Mouse (Mus musculus) limb, embryonic 15.5 days (tissue): ENCODE measurements at regions not wholly inside any gene's neighbourhood (a gene's known extent, or its start where the extent isn't known, plus 50 kb on each side); places are given as distances from the start of the nearest gene placed in this dataset.

Experiments
- ATAC-seq: fragments of 200-750 bp; cut with Nextera tagmentation; 2 replicates; pipeline ENCODE4 v1.8.0; 2017; ENCODE audit warnings: low read depth, moderate TSS enrichment; ENCODE audit not compliant: insufficient number of reproducible peaks, low FRiP score, low TSS enrichment
- H3K27ac ChIP-seq: fragments of 300-500 bp; sonication (generic); 2 replicates; pipeline ENCODE4 v1.5.1; 2015; ENCODE audit warnings: moderate library complexity, mild to moderate bottlenecking, inconsistent platforms
- H3K27me3 ChIP-seq: fragments of 300-500 bp; sonication (generic); 2 replicates; pipeline ENCODE4 v1.6.1; 2015; ENCODE audit warnings: inconsistent platforms
- H3K36me3 ChIP-seq: fragments of 300-500 bp; sonication (generic); 2 replicates; pipeline ENCODE4 v1.6.1; 2015; ENCODE audit warnings: inconsistent platforms
- H3K4me1 ChIP-seq: fragments of 300-500 bp; sonication (generic); 2 replicates; pipeline ENCODE4 v1.6.1; 2015; ENCODE audit warnings: inconsistent platforms
- H3K4me2 ChIP-seq: fragments of 300-500 bp; sonication (generic); 2 replicates; pipeline ENCODE4 v1.6.1; 2015; ENCODE audit warnings: mild to moderate bottlenecking, inconsistent platforms
- H3K4me3 ChIP-seq: fragments of 300-500 bp; sonication (generic); 2 replicates; pipeline ENCODE4 v1.5.1; 2015; ENCODE audit warnings: mild to moderate bottlenecking, inconsistent platforms
- H3K9ac ChIP-seq: fragments of 300-500 bp; sonication (generic); 2 replicates; pipeline ENCODE4 v1.6.1; 2015; ENCODE audit warnings: inconsistent platforms
- H3K9me3 ChIP-seq: fragments of 300-500 bp; sonication (generic); 2 replicates; pipeline ENCODE4 v1.6.1; 2016; ENCODE audit warnings: inconsistent platforms
- WGBS: fragments of 180-500 bp; shearing (Covaris S2); methylation state at CpG from one replicate; pipeline ENCODE4 v1.1.7; 2015; 5-methylcytosine and 5-hydroxymethylcytosine counted together

DNA sequence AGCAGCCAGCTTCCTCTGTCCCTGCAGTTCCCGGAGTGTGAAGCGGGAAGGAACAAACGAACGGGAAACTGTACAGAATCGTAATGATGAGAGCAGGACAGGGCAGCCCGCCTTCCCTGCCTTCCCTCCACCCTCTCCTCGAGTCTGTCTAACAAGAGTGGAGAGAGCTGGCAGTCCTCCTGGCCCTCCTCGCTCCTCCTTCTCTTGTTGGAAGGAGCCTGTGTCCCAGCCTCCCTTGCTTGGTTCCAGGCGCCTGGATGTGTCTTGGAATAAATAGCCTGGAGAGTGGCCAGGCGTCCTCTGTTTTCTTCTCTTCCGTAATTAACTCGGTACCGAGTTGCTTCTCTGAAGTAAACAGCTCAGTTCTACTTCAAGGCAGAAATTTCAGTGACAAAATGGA lies 268.3 kb downstream of the Cdh26 start:
- no peaks in the 10 kb centered on the region for H3K36me3 ChIP-seq
- 49% methylated on average over 13 of the region's 13 CpGs for whole genome bisulfite sequencing
- no peak for ATAC-seq
- H3K9ac ChIP-seq: no peak overlapping the region
- H3K27me3 ChIP-seq: no peaks in the 10 kb centered on the region
- no peaks in the 10 kb centered on the region for H3K4me1 ChIP-seq
- no peak overlapping the region for H3K4me2 ChIP-seq
- no peaks in the 10 kb centered on the region for H3K9me3 ChIP-seq
- no peak overlapping the region for H3K27ac ChIP-seq
- H3K4me3 ChIP-seq: no peak overlapping the region

DNA sequence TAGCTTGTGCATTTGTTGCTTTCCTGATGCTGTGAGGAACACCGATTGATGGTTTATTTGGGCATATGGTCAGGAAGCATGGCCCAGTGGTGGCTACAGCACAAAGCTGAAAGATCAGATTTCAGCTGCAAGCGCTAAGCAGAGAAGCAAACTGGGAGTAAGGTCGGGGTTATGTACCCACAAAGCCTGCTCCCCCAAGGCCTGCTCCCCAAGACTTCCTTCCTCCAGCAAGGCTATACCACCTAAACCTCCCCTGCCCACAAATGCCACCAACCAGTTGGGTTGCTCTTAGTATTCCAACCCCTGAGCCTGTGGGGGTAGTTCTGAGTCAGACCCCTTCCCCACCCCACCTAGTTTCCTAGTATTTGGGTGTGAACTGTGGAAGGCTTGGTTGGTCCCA lies 270.5 kb downstream of the Cdh26 start:
- no peak overlapping the region for H3K4me2 ChIP-seq
- ATAC-seq: no peak
- H3K4me3 ChIP-seq: no peak overlapping the region
- H3K27me3 ChIP-seq: no peaks in the 10 kb centered on the region
- H3K9me3 ChIP-seq: no peaks in the 10 kb centered on the region
- H3K27ac ChIP-seq: no peak overlapping the region
- no peak overlapping the region for H3K9ac ChIP-seq
- 56% methylated on average over 3 of the region's 3 CpGs for WGBS
- H3K4me1 ChIP-seq: no peaks in the 10 kb centered on the region
- no peaks in the 10 kb centered on the region for H3K36me3 ChIP-seq

DNA sequence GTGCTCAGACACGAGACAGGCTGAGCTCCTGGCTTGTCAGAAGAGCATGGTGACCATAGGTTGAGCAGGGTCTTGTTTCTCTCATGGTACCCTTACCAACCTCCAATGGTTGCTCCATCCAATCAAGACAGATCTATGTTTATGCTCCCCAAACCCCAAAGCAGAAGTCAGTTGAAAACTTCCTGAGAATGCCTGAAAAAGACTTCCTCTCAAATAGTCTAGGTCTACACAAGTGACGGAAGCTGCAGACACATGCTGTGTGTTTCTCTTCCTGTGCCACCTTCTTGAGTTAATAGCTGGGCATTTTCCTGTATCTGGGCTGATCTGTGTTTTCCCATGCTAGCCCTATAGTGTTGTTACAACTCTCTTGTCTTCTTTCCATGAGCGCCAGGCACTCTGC lies 274.2 kb downstream of the Cdh26 start:
- H3K27me3 ChIP-seq: no peaks in the 10 kb centered on the region
- H3K9ac ChIP-seq: no peak overlapping the region
- H3K27ac ChIP-seq: no peak overlapping the region
- H3K9me3 ChIP-seq: no peaks in the 10 kb centered on the region
- H3K36me3 ChIP-seq: no peaks in the 10 kb centered on the region
- no peak overlapping the region for H3K4me3 ChIP-seq
- H3K4me2 ChIP-seq: no peak overlapping the region
- 88% methylated on average over 3 of the region's 3 CpGs for WGBS
- H3K4me1 ChIP-seq: no peaks in the 10 kb centered on the region
- no peak for ATAC-seq

DNA sequence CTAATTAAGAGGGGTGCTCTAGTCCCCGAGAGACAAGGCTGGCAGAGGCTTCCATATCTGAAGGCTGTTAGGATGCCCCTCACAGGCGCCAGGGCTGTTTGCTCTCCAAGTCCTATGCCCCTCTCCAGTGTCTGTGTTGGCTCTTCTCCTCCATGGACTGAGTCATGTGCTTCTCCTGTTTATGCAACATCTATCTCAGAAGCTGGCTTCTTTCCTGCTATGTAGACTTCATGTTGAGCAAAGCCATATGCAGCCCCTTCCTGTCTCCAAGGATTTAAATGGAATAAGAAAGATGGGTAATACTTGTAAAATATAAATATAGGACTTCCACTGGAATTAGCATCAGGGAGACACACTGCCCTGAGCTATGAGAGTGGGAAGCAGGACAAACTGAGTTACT lies 278.3 kb downstream of the Cdh26 start:
- no peaks in the 10 kb centered on the region for H3K9me3 ChIP-seq
- no peak overlapping the region for H3K27ac ChIP-seq
- 80% methylated on average over 2 of the region's 2 CpGs for WGBS
- no peak overlapping the region for H3K4me3 ChIP-seq
- no peaks in the 10 kb centered on the region for H3K4me1 ChIP-seq
- no peaks in the 10 kb centered on the region for H3K27me3 ChIP-seq
- ATAC-seq: no peak
- no peak overlapping the region for H3K9ac ChIP-seq
- no peaks in the 10 kb centered on the region for H3K36me3 ChIP-seq
- no peak overlapping the region for H3K4me2 ChIP-seq

DNA sequence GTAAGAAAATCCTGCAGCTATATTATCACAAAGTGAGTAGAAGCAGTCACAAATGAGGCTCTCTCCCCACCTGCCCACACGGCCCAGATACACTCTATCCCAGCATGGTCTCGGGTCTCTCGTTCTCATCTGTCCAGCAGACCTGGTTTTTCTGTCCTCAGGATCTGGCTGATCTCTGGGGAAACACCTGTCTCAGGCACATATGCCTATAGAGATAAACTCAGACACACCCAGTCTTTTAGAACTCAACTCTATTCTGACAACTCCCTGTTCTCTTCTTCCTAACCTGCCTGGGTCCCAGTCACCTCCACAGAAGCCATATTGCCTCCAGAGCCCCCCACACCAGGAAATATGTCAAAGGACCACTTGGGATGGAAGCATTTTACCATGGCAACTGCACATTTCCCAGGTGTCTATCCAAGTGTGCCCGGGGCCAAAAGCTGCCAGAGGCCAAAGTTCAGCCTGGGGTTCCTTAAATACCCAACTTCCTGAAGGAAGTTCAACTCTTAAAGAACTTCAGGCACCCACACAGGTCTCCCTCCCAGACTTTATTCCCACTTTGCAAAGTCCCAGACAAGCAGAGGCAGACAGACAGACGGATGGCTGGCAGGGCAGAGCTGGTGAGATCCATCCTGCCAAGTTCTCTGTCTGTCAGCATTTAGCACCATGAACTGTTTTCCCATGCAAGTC lies 279.0 kb downstream of the Cdh26 start:
- 59% methylated on average over 5 of the region's 5 CpGs for WGBS
- no peak overlapping the region for H3K9ac ChIP-seq
- no peaks in the 10 kb centered on the region for H3K36me3 ChIP-seq
- H3K9me3 ChIP-seq: no peaks in the 10 kb centered on the region
- no peaks in the 10 kb centered on the region for H3K27me3 ChIP-seq
- no peak for ATAC-seq
- H3K4me2 ChIP-seq: no peak overlapping the region
- no peak overlapping the region for H3K4me3 ChIP-seq
- no peaks in the 10 kb centered on the region for H3K4me1 ChIP-seq
- H3K27ac ChIP-seq: no peak overlapping the region

DNA sequence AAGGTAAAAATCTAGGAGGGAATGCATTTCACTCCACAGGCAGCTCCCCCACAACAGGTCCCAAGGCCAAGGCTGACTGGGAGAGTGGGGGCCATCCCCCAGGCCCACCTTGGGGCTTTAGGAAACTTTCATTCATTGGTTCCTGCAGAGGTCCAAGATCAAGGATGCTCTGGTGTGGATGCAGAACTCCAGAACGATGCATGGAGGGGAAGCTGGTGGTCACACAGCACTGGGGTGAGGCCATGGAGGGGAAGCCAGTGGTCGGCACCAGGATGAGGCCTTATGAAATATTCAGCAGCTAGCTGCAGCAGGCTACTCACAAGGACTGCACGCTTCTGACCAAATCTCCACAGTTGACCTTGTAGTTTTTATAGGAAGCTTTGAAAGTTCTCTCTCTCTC lies 279.7 kb downstream of the Cdh26 start:
- H3K9ac ChIP-seq: no peak overlapping the region
- H3K27me3 ChIP-seq: no peaks in the 10 kb centered on the region
- H3K27ac ChIP-seq: no peak overlapping the region
- no peaks in the 10 kb centered on the region for H3K4me1 ChIP-seq
- no peak overlapping the region for H3K4me2 ChIP-seq
- H3K9me3 ChIP-seq: no peaks in the 10 kb centered on the region
- 84% methylated on average over 3 of the region's 3 CpGs for WGBS
- no peak overlapping the region for H3K4me3 ChIP-seq
- no peaks in the 10 kb centered on the region for H3K36me3 ChIP-seq
- no peak for ATAC-seq

DNA sequence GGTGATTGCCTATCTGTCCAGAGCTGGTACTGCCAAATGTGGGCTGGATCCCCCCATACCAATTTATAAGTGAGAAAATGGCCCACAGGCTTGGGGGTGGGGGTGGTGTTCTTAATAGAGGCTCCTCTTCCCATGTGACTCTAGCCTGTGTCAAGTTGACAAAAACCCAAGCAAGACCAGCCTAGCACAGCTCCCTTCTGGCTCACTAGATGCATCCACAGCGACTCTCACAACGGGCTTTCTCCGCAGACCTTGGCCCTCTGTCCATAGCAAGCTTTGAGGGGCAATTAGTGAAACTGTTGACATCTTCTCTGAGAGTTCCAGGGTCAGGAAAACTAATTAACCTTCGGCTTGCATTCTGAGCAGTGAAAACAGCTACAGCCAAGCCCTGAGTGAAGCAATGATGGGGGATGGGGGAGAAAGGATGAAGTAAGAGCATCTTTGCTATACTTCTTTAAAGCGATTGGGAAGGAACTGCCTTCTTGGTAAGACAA lies 281.3 kb downstream of the Cdh26 start:
- H3K27me3 ChIP-seq: no peaks in the 10 kb centered on the region
- H3K36me3 ChIP-seq: no peaks in the 10 kb centered on the region
- H3K9me3 ChIP-seq: no peaks in the 10 kb centered on the region
- no peak for ATAC-seq
- H3K9ac ChIP-seq: no peak overlapping the region
- 37% methylated on average over 5 of the region's 5 CpGs for WGBS
- no peak overlapping the region for H3K4me2 ChIP-seq
- no peak overlapping the region for H3K27ac ChIP-seq
- H3K4me1 ChIP-seq: no peaks in the 10 kb centered on the region
- no peak overlapping the region for H3K4me3 ChIP-seq

DNA sequence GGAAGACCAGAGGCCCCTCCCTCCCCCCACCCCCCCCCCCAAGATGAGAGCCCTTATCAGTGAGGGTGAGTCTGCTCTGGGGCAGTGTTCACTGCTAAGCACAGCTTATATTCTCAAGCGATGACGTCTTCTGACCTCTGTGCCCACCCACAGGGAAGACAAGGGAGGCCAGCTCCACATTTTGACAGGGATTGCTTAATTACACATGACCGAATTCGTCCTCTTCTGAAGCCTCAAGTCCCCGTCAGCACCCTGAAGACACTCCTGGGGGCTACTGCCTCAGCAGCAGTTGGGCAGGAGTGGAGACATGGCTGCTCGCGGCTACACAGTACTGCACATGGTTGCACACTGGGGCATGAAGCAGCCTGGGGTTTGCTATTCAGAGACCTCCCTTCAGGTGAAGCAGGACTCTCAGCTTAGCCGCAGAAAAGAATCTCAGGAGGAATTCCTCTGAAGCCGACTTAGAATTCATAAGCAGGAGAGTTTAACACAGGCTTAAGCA lies 282.1 kb downstream of the Cdh26 start:
- H3K36me3 ChIP-seq: no peaks in the 10 kb centered on the region
- H3K4me1 ChIP-seq: no peaks in the 10 kb centered on the region
- no peak overlapping the region for H3K4me3 ChIP-seq
- H3K27me3 ChIP-seq: no peaks in the 10 kb centered on the region
- no peak overlapping the region for H3K27ac ChIP-seq
- H3K4me2 ChIP-seq: no peak overlapping the region
- H3K9me3 ChIP-seq: no peaks in the 10 kb centered on the region
- 56% methylated on average over 9 of the region's 9 CpGs for WGBS
- no peak for ATAC-seq
- no peak overlapping the region for H3K9ac ChIP-seq

DNA sequence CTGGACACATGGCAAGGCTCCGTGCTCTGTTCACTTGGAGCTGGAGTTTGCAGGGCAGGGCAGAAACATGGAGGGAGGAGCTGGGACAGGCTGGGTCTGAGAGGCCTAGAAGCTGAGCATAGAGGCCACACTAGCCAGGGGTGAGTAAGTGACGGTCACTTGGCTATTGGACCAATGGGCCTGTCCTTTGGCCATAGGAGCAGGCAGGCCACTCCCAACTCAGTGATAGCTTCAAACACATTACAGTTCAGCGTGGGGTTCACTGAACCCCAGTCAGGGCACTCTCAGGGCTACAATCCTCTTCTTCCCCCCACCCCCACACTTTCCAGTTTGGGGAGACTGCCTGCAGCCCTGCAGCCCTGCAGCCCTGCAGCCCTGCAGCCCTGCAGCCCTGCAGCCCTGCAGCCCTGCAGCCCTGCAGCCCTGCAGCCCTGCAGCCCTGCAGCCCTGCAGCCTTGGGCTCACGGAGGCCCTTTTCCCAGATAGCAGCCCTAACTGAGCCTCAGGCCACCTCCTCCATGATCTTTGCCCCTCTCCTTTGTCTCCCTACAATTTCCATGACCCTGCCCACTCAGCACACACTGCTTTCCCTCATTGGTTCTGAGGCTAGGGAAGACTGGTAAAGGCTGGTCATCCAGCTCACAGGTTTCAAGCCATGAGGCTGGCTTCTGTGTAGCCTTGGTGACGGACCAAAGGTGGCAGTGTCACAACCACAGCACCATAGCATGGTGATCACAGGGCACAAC lies 285.3 kb downstream of the Cdh26 start:
- no peak for ATAC-seq
- Histone ChIP-seq H3K4me1 (no peaks in the 10 kb centered on the region), H3K27me3 (no peaks in the 10 kb centered on the region), H3K27ac (no peak overlapping the region), H3K4me3 (no peak overlapping the region), H3K36me3 (no peaks in the 10 kb centered on the region), H3K4me2 (no peak overlapping the region), H3K9ac (no peak overlapping the region), H3K9me3 (no peaks in the 10 kb centered on the region)
- WGBS: 87% methylated on average over 5 of the region's 5 CpGs

DNA sequence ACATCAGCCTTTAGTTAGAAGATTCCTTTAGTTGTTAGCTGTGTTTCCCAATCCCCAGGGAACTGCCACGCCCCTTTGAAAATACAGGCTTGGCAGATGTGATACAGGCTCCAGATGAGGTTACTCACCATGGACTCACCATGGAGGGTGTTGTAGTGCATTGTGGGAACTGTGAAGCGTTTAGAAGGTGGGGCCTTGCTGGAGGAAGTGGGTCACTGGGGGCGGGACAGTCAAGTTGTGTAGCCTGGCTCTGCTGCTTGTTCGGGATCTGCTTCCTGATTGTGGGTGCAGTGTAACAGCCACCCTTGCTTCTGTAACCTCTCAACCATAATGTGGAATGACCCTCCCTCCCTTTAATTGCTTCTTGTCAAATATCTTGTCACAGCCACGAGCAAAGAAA lies 287.7 kb downstream of the Cdh26 start:
- H3K4me2 ChIP-seq: no peak overlapping the region
- 75% methylated on average over 5 of the region's 5 CpGs for WGBS
- no peaks in the 10 kb centered on the region for H3K9me3 ChIP-seq

DNA sequence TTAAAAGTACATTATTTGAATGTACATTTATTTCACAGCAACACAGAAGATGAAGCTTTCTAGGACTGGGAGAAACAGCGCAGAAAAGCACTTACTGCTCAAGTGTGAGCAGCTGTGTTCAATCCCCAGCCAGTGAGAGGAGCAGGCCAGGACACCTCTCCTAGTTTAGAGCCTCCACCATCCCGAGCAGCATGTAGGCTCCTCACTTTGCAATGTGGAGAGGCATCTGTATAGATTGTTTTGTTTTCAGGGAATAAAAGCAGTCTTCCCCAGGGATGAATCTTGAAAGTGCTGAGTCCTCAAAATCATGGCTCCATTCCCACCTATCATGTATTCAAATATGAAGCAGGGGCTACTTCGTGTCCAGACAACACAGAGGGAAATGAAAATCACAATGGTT lies 293.1 kb downstream of the Cdh26 start:
- no peaks in the 10 kb centered on the region for H3K36me3 ChIP-seq
- no peak for ATAC-seq
- H3K4me1 ChIP-seq: 0 out of 2 replicates have a peak, but pooled peaks cover under 1% of the 10 kb centered on the region
- WGBS: 48% methylated on average over 3 of the region's 3 CpGs
- H3K9me3 ChIP-seq: no peaks in the 10 kb centered on the region
- no peak overlapping the region for H3K27ac ChIP-seq
- H3K9ac ChIP-seq: no peak overlapping the region
- no peak overlapping the region for H3K4me2 ChIP-seq
- no peak overlapping the region for H3K4me3 ChIP-seq
- H3K27me3 ChIP-seq: no peaks in the 10 kb centered on the region

More for the DNA sequence above, 287.7 kb downstream of the Cdh26 start:
- Histone ChIP-seq H3K4me1 (no peaks in the 10 kb centered on the region), H3K27me3 (no peaks in the 10 kb centered on the region), H3K36me3 (no peaks in the 10 kb centered on the region), H3K27ac (no peak overlapping the region), H3K9ac (no peak overlapping the region), H3K4me3 (no peak overlapping the region)
- no peak for ATAC-seq

DNA sequence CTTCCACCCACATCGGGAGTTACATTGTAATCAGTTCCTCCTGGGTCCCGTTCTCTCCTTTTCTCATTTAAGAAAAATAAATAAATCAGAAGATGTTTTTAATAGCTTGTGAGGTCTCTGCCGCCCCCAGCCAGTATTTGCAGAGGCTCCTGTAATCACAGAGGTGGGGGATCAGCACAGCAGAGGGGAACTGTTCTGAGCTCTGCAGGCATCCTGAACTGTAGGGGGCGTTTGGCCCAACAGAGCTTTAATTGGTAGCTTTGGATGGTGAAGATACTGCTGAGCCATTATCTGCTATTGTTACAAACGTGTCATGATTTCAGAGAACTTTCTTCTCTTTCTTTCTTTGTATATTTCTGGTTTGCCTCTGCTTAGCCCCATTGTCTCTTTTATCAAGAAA lies 293.9 kb downstream of the Cdh26 start:
- no peak for ATAC-seq

More for the DNA sequence above, 293.9 kb downstream of the Cdh26 start:
- no peaks in the 10 kb centered on the region for H3K9me3 ChIP-seq
- H3K4me1 ChIP-seq: 0 out of 2 replicates have a peak, but pooled peaks cover 2% of the 10 kb centered on the region
- no peak overlapping the region for H3K4me2 ChIP-seq
- no peak overlapping the region for H3K9ac ChIP-seq
- no peaks in the 10 kb centered on the region for H3K36me3 ChIP-seq
- no peak overlapping the region for H3K27ac ChIP-seq
- no peak overlapping the region for H3K4me3 ChIP-seq
- 19% methylated on average over 5 of the region's 5 CpGs for WGBS
- H3K27me3 ChIP-seq: no peaks in the 10 kb centered on the region
